Mouse (Mus musculus): ENCODE data around the gene Gm3327. TPM values are rescaled to one million over a fixed set of nuclear protein-coding genes. Genes with fewer than 3 reads are reported as not detected.

Gm3327 gene
- polyA plus RNA-seq, 1 experiment from 2014 or later = not detected

Other genes starting within 250 kb of the Gm3327 start
- not detected in 2 replicates for gene Ear1, start 248.3 kb upstream of the Gm3327 start, polyA plus RNA-seq (2014; fragmentation: Nextera tagmentation; extraction: Ambion mirVana)
- not detected in 2 replicates for gene Ear10, start 200.3 kb upstream of the Gm3327 start, polyA plus RNA-seq (2014; fragmentation: Nextera tagmentation; extraction: Ambion mirVana)
- 6.7 and 7.4 TPM in 2 replicates for gene Gm8113, start 198.5 kb upstream of the Gm3327 start, polyA plus RNA-seq (2014; fragmentation: Nextera tagmentation; extraction: Ambion mirVana)
- not detected in 2 replicates for gene Ang5, start 166.8 kb upstream of the Gm3327 start, polyA plus RNA-seq (2014; fragmentation: Nextera tagmentation; extraction: Ambion mirVana)
- gene Ang6, start 121.6 kb upstream of the Gm3327 start, polyA plus RNA-seq (2014; fragmentation: Nextera tagmentation; extraction: Ambion mirVana) = not detected in 2 replicates
- gene Ear2, start 21.2 kb upstream of the Gm3327 start, polyA plus RNA-seq (2014; fragmentation: Nextera tagmentation; extraction: Ambion mirVana) = not detected in 2 replicates
- not detected in 2 replicates for gene Gm8212, start 73.8 kb downstream of the Gm3327 start, polyA plus RNA-seq (2014; fragmentation: Nextera tagmentation; extraction: Ambion mirVana)
- not detected in 2 replicates for gene 4930503E14Rik, start 89.4 kb downstream of the Gm3327 start, polyA plus RNA-seq (2014; fragmentation: Nextera tagmentation; extraction: Ambion mirVana)
- gene Gm8220, start 161.7 kb downstream of the Gm3327 start, polyA plus RNA-seq (2014; fragmentation: Nextera tagmentation; extraction: Ambion mirVana) = not detected in 2 replicates
- not detected in 2 replicates for gene Gm5930, start 214.7 kb downstream of the Gm3327 start, polyA plus RNA-seq (2014; fragmentation: Nextera tagmentation; extraction: Ambion mirVana)
- not detected in 2 replicates for gene Gm8229, start 241.5 kb downstream of the Gm3327 start, polyA plus RNA-seq (2014; fragmentation: Nextera tagmentation; extraction: Ambion mirVana)